Mouse (Mus musculus) forelimb bud, embryonic 11.5 days (tissue): ENCODE results near the gene Cplx1.
"Not testable (repeated sequence)": the region's sequence is repeated elsewhere in the genome, so short reads cannot be mapped to it uniquely, and the experiment has no call there.

Source experiments
- DNase-seq: peaks from one replicate; pipeline ENCODE4 v3.0.0-alpha.2; 2012; ENCODE audit warnings: low read depth, low spot score

The Cplx1 gene

DNA sequence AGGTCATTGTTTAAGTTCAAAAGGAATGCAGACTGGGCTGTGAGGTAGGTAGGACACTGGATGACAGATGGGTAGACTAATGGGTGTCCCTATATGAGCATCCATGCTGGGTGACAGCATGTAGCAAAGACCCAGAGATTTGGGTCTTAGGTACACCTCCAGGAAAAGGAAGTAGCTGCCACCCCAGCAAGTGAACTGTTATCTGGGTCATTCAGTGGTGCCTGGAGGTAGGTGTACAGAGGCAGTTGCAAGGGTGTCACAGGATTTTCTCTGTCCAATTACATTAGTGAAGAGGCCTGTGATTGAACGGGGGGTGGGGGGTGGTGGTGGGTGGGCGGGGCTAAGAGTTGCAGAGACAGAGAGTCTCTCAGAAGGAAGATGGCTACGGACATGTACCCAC, 33.2 kb downstream of the Cplx1 start:
- no peak for DNase-seq

DNA sequence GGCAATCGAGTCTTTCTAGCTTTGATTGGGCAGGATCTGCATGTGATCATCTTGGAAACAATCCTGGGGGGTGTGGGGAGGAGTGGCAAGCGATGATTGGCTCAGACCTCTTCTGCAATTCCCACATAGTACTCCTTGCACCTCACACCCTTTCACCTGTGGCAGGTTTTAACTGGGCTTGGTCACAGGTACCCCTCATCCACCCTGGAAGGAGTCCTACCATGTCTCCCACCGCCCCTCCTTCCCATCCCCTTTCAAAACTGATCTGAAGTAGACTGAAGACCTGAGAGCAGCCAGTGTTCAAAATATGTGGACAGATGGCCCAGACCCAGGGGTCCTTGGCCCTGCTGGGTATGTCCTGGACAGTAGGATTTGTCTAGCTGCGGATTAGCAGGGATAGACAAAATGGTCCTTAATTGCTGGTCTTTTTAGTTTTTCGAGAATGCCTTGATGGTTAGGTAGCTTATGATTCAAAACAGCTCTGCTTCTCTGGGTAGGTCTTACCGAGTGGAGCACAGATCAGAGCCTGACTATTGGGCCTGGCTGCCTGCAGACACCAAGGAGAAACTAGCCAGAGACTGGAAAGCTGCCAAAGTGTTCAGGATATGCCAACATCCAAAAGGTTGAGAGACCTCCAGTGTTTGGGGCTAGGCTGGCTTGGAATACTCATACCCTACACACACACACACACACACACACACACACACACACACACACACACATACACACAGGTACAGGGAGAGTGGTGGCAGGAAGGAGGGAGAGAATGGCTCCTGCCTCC, 34.1 kb downstream of the Cplx1 start:
- DNase-seq: no peak

DNA sequence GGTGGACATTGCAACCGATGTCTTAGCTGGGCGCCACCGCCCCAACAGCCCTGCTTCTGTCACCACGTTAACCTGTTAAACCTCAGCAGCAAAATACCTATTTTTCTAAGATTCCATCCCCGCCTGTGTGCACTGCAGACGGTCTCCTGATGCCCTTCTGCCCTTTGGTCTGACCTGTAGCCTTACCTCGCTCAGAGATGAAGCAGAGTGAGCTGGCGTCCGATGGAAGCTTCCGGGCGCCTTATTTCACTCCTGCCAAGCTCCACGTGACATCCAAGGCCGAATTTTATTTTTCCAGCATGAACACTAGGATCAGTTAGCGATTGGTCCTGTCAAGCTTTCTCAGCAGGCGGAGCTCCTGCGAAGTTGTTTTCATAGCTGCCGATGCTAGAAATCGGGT, 47.5 kb downstream of the Cplx1 start:
- DNase-seq: no peak

DNA sequence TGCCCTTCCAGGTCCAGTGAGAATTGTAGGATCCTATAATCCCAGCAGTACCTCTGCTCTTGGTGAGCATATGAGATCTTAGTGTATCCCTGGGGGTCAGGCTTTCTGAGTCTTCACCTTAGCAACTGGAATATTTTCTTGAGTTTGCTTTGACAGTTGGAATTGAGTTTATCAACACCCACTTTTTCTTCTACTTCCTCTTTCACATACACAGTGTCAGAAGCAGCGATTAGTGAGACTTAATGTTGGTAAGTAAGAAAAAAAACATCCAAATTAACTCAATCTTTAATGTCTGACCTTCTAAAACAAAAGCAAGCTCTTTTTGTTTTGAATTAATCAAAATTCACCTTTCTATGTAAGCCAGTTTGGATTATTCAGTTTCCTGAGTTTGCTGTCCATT, 48.3 kb downstream of the Cplx1 start:
- DNase-seq: no peak

DNA sequence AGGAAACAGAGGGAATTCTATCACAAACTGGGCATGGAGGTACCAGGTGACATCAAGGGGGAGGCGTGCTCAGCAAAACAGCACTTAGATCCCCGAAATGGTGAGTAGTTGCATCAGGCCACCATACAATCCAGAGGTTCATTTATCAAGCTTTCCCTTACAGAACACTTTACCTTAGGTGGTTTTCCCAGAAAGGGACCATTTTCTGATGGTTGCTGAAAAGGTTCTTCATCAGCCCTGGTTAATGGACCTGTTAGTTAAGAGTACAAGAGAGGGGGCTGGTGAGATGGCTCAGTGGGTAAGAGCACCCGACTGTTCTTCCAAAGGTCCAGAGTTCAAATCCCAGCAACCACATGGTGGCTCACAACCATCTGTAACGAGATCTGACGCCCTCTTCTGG, 63.7 kb downstream of the Cplx1 start:
- DNase-seq: not testable (repeated sequence)

DNA sequence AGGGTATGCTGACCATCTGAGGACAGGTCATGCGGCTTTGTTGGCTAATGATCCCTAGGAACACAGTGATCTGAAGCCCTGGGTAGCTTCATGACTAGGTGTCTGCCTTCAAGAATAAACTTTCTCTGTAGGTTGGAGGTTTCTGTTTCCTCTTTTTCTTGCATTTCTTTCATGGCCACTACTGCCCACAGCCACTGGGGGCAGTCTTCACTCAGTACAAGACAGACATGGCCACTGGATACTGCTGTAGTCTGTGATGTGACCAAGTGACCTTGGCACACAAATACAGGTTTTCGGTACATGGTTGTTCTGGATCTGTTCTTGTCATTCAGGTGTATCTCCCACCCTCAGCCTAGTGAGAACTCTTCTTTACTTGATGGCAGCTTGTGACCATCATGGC, 64.6 kb downstream of the Cplx1 start:
- peak; percentile 11 for DNase-seq

DNA sequence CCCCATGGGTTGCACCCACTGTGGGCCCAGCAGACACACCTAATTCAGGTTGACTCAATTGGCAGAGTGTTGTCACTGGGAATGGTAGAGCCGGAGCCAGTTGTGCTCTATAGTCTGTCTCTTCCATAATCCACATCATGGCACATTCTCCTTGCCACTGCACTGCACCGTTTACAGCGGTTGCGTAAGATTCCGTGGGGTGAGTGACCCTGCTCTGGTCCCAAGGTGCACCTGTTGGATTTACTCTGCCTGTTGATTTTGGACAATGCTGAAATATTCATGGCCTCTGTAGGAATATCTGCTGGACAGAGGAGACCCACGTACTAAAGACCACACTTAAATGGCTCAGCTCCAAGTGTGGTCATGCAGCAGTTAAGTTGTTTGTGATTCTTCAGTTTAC, 66.8 kb downstream of the Cplx1 start:
- no peak for DNase-seq

DNA sequence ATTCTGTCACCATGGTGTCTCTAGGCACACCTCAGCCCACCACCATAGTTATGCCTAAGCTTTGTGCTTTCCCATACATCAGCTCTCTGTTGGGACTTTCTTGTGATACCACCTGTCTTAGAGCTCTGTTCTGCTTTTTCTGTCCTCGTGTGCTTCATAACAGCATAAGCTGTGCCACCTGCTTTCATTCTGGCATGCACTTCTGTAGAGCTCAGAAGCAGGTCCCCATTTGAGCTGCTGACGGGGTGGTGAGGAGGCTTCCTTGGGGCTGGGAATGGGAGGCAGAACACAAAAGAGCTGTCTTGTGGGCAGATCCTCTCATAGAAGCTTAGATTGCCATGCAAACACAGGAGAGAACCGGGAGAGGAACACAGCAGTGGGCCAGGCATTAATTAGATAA, 73.8 kb downstream of the Cplx1 start:
- no peak for DNase-seq

DNA sequence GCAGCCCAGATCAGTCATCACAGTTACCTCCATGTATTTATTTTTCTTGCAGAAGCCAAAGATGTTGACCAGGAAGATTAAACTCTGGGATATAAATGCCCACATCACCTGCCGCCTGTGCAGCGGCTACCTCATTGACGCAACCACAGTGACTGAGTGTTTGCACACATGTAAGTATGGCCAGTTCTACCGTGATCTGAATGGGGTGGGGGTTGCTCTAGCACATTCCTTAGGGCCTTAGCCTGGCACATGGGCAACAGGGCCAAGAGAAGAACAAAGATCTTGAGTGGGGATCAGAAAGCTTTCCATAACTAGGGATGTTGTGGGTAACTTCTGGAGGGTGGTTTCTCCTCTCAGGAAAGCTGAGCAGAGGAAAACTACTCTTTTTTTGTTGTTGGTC, 76.1 kb downstream of the Cplx1 start:
- DNase-seq: no peak

DNA sequence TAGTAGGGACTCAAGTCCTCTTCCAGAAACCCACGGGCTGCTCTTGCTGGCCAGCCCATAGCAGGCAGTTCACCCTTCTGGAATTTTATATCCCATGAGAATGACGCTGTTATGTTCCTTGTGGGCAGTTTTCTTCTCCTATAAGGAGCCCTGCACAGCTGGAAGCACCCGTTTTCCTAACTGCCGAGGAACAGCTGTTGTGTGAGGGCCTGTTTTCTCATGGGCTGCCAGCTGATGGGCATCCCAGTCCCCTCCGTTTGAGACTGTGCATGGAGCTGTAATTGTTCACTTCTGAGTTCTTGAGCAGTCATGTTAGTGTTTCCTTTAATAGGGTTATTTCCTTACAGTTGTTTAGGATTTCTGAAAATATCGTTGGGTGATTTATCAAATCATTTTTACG, 80.2 kb downstream of the Cplx1 start:
- DNase-seq: no peak
